Mouse (Mus musculus) MEL (cell line): Measurements from ENCODE around the gene Mfap4. TPM values are rescaled to one million over a fixed set of nuclear protein-coding genes. Genes with fewer than 3 reads are reported as not detected.

Source experiments
- DNase-seq: peaks from one replicate; pipeline ENCODE4 v3.0.0; 2011; ENCODE audit warnings: low read depth, low spot score
- H3K27ac ChIP-seq: 2 replicates; pipeline ENCODE4 v1.5.1; 2012; ENCODE audit warnings: low read depth, mild to moderate bottlenecking, control low read depth, low read length, moderate library complexity; ENCODE audit not compliant: control insufficient read depth
- H3K27me3 ChIP-seq, 2 experiments: fragments of 150-350 bp in 1 of 2; sonication (generic) in 1 of 2; 2 replicates each; pipeline ENCODE4 v1.6.1; 2012; ENCODE audit warnings: low read length in 2 of 2, mild to moderate bottlenecking in 2 of 2, improper control_type of control experiment in 1 of 2, moderate library complexity in 1 of 2; ENCODE audit not compliant: insufficient read depth in 2 of 2, control insufficient read depth in 1 of 2
- H3K36me3 ChIP-seq, 2 experiments: 2 replicates each; pipeline ENCODE4 v1.6.1; 2012 to 2014; ENCODE audit warnings: low read length in 2 of 2, improper control_type of control experiment in 1 of 2, inconsistent platforms in 1 of 2, mild to moderate bottlenecking in 1 of 2; ENCODE audit not compliant: insufficient read depth in 2 of 2, control insufficient read depth in 1 of 2
- H3K4me1 ChIP-seq, 2 experiments: fragments of 150-350 bp in 1 of 2; sonication (generic) in 1 of 2; 2 replicates each; pipeline ENCODE4 v1.6.1; 2012; ENCODE audit warnings: low read length in 2 of 2, improper control_type of control experiment in 1 of 2, mild to moderate bottlenecking in 1 of 2; ENCODE audit not compliant: insufficient read depth in 2 of 2, control insufficient read depth in 1 of 2
- H3K4me3 ChIP-seq, 2 experiments: fragments of 150-350 bp in 1 of 2; sonication (generic) in 1 of 2; 2 replicates each; pipeline ENCODE4 v1.5.1; 2012; ENCODE audit warnings: low read depth in 2 of 2, low read length in 2 of 2, mild to moderate bottlenecking in 2 of 2, moderate library complexity in 2 of 2, control low read depth in 1 of 2, improper control_type of control experiment in 1 of 2; ENCODE audit not compliant: control insufficient read depth in 1 of 2, insufficient read depth in 1 of 2
- H3K79me2 ChIP-seq: 2 replicates; pipeline ENCODE4 v1.6.1; 2012; ENCODE audit warnings: mild to moderate bottlenecking, low read length, moderate library complexity; ENCODE audit not compliant: control insufficient read depth, poor library complexity, insufficient read depth
- H3K9ac ChIP-seq: 2 replicates; pipeline ENCODE4 v1.6.1; 2012; ENCODE audit warnings: low read depth, mild to moderate bottlenecking, control low read depth, low read length, moderate library complexity; ENCODE audit not compliant: control insufficient read depth, poor library complexity, severe bottlenecking
- H3K9me3 ChIP-seq: fragments of 150-350 bp; sonication (generic); replicated peaks from 2 replicates; pipeline ENCODE4 v1.6.1; 2012; ENCODE audit warnings: mild to moderate bottlenecking, low read length, improper control_type of control experiment, moderate library complexity; ENCODE audit not compliant: insufficient read depth
- BHLHE40 ChIP-seq: IDR thresholded peaks from 2 replicates; pipeline ENCODE4 v1.6.1; 2012; ENCODE audit warnings: low read depth, mild to moderate bottlenecking, inconsistent platforms, low read length, improper control_type of control experiment, borderline replicate concordance
- E2F4 ChIP-seq: IDR thresholded peaks from 2 replicates; pipeline ENCODE4 v1.6.1; 2011; ENCODE audit warnings: low read depth, low read length, improper control_type of control experiment, borderline replicate concordance
- ETS1 ChIP-seq: IDR thresholded peaks from 2 replicates; pipeline ENCODE4 v1.6.1; 2012; ENCODE audit warnings: low read depth, mild to moderate bottlenecking, inconsistent platforms, low read length, improper control_type of control experiment, moderate library complexity
- GATA1 ChIP-seq: IDR thresholded peaks from 2 replicates; pipeline ENCODE4 v1.6.1; 2011; ENCODE audit warnings: low read depth, low read length, improper control_type of control experiment
- HCFC1 ChIP-seq: IDR thresholded peaks from 2 replicates; pipeline ENCODE4 v1.6.1; 2012; ENCODE audit warnings: low read depth, mild to moderate bottlenecking, inconsistent platforms, low read length, improper control_type of control experiment, moderate library complexity
- JUND ChIP-seq: IDR thresholded peaks from 2 replicates; pipeline ENCODE4 v1.6.1; 2011; ENCODE audit warnings: low read depth, mild to moderate bottlenecking, improper control_type of control experiment, low read length
- MEF2A ChIP-seq: IDR thresholded peaks from 2 replicates; pipeline ENCODE4 v1.6.1; 2014; ENCODE audit warnings: low read depth, mild to moderate bottlenecking, inconsistent platforms, low read length, improper control_type of control experiment; ENCODE audit not compliant: poor library complexity, insufficient replicate concordance, severe bottlenecking; ENCODE audit errors: extremely low read depth
- MXI1 ChIP-seq: IDR thresholded peaks from 2 replicates; pipeline ENCODE4 v1.6.1; 2011; ENCODE audit warnings: mild to moderate bottlenecking, low read depth, low read length, improper control_type of control experiment
- POLR2AphosphoS2 ChIP-seq: IDR thresholded peaks from 2 replicates; pipeline ENCODE4 v1.6.1; 2011; ENCODE audit warnings: low read length, improper control_type of control experiment
- TAL1 ChIP-seq: IDR thresholded peaks from 2 replicates; pipeline ENCODE4 v1.6.1; 2012; ENCODE audit warnings: mild to moderate bottlenecking, inconsistent platforms, low read length, moderate library complexity, mixed read lengths
- TBP ChIP-seq: IDR thresholded peaks from 2 replicates; pipeline ENCODE4 v1.8.0; 2011; ENCODE audit warnings: low read depth, low read length, improper control_type of control experiment
- USF1 ChIP-seq: IDR thresholded peaks from 2 replicates; pipeline ENCODE4 v1.6.1; 2014; ENCODE audit warnings: low read depth, mild to moderate bottlenecking, inconsistent platforms, low read length, improper control_type of control experiment, moderate library complexity
- ZKSCAN1 ChIP-seq: IDR thresholded peaks from 2 replicates; pipeline ENCODE4 v1.6.1; 2012; ENCODE audit warnings: low read depth, mild to moderate bottlenecking, inconsistent platforms, low read length, improper control_type of control experiment, moderate library complexity
- ZNF384 ChIP-seq: IDR thresholded peaks from 2 replicates; pipeline ENCODE4 v1.6.1; 2012; ENCODE audit warnings: low read depth, mild to moderate bottlenecking, inconsistent platforms, low read length, improper control_type of control experiment
- polyA plus RNA-seq, 2 experiments: library from polyadenylated mRNA; stranded (reverse) in 1 of 2; unstranded in 1 of 2; fragments of >175 nt in 1 of 2; fragments of >200 nt in 1 of 2; gene quantifications; 2 replicates each; pipeline versions ENCODE4 v1.2.1 to v1.2.4; 2012; ENCODE audit warnings: low replicate concordance in 2 of 2, low read depth in 1 of 2; ENCODE audit not compliant: insufficient read length in 2 of 2, insufficient read depth in 1 of 2, missing spikeins in 1 of 2
- total RNA-seq: library from RNA; depleted of rRNA; stranded (reverse); fragments of 300-350 nt; gene quantifications from 2 replicates; pipeline ENCODE4 v1.2.3, GENCODE M21; 2012

The Mfap4 gene
- total and polyA plus RNA-seq, 3 experiments: not detected

DNA sequence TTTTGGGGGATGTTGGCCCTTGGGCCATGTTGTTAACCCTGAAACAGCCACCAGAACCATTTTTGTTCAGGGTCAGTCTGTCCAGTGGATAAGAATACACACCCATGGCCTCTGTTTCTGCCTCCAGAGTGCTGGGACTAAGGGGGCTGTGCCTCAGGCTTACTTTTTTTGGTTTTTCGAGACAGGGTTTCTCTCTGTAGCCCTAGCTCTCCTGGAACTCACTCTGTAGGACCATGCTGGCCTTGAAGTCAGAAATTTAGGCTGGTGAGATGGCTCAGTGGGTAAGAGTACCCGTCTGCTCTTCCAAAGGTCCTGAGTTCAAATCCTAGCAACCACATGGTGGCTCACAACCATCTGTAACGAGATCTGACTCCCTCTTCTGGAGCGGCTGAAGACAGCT is 6.4 kb upstream of the Mfap4 start:
- Histone ChIP-seq H3K79me2 (no peaks in the 10 kb centered on the region), H3K9ac (no peak overlapping the region), H3K9me3 (no peaks in the 10 kb centered on the region), H3K4me3 (no peak overlapping the region), H3K27me3 (peaks cover 2 to 14% of the 10 kb centered on the region in 2 experiments), H3K4me1 (0 out of 4 replicates have a peak, but pooled peaks cover 0 to 5% of the 10 kb centered on the region in 2 experiments), H3K27ac (no peak overlapping the region), H3K36me3 (no peaks in the 10 kb centered on the region)
- DNase-seq: no peak
- TF ChIP-seq JUND (no peak), ETS1 (no peak), TBP (peak; percentile 77), E2F4 (no peak), TAL1 (no peak), USF1 (no peak), ZNF384 (no peak)

DNA sequence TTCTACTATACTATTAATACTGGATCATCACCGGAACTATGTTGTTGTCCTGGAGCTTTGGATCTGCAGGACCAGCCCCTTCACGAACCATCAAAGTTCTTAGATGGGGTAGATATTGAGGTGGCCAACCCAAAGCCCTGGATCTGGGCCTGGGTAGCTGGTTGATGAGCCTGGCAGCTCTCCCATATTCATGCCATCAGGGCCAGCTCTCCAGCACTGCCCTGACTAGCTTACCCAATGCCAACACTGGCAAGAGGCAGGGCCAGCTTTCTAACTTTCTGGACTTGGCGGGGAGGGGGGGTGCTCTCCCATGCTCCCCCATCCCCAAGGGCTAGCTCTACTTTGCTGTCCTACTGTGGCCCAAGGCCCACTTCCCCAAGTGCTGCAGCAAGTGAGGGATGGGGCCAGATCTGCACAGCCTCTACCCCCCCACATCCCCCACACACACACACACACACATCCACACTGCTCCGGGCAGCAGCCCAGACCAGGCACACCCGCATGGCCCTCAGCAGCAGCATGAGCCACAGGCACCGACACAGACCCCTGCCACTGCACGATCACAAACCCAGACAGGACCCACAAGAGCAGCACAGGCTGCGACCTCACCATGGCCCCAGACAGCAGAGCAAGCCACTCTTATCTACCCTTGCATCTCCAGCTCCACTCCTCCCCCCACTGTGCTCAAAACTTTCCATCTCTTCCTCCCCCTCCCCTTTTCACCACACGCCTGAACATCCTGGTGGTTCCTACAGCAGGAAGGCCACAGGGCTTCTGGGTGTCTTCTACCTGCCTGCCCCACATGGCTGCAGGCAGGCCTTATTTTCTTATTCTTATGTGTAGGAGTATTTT is 3.8 kb upstream of the Mfap4 start:
- H3K9ac ChIP-seq: no peak overlapping the region
- H3K27me3 ChIP-seq: peaks cover 2 to 3% of the 10 kb centered on the region in 2 experiments; a peak in 3 of 4 replicates
- TF ChIP-seq GATA1 (0 out of 2 replicates have a peak, but pooled peaks have one; percentile 20), HCFC1 (no peak)
- no peak overlapping the region for H3K4me3 ChIP-seq
- no peak for DNase-seq
- no peak overlapping the region for H3K27ac ChIP-seq
- no peaks in the 10 kb centered on the region for H3K9me3 ChIP-seq
- 0 out of 4 replicates have a peak, but pooled peaks cover 0 to 5% of the 10 kb centered on the region in 2 experiments for H3K4me1 ChIP-seq
- no peaks in the 10 kb centered on the region for H3K79me2 ChIP-seq
- H3K36me3 ChIP-seq: no peaks in the 10 kb centered on the region

DNA sequence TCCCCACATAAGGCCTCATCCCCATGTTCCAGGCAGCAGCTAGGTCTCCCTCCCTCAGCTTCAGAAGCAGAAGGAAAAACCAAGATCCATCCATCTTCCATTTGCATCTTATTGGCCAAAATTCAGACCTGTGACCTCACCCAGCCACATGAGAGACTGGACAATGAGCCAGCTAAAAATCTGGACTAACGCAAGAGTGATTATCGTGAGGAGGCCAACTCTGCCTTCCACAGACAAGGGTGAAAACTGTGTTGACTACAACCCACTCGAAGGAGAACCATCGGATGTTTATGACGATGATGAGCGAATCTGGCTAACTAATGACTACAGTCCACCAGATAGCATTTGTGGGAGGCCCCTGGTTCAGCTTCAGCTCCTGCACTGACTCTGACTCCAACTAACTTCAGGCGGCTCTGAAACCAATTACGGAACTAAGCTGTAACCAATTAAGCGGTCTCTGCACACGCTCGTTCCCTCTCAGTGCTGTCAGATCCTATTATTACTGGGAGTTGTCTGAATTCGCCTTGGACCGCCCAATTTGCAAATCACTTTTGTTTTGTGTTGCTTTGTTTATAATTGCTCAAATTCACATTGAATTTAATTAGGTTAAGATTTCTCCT is 1.9 kb upstream of the Mfap4 start:
- Histone ChIP-seq H3K4me1 (0 out of 4 replicates have a peak, but pooled peaks cover 0 to 5% of the 10 kb centered on the region in 2 experiments), H3K27me3 (peaks cover 0 to 3% of the 10 kb centered on the region in 2 experiments; a peak in 2 of 4 replicates), H3K36me3 (no peaks in the 10 kb centered on the region), H3K4me3 (no peak overlapping the region), H3K9me3 (no peaks in the 10 kb centered on the region), H3K79me2 (no peaks in the 10 kb centered on the region), H3K9ac (no peak overlapping the region), H3K27ac (no peak overlapping the region)
- TF ChIP-seq MEF2A: no peak
- no peak for TF ChIP-seq ZKSCAN1
- TF ChIP-seq BHLHE40: no peak
- TF ChIP-seq POLR2AphosphoS2: no peak
- TF ChIP-seq TAL1: no peak
- no peak for TF ChIP-seq MXI1
- no peak for DNase-seq
